Mouse (Mus musculus) olfactory bulb, adult 2 months (tissue): ENCODE results near the gene Sema4d. TPM values are rescaled to one million over a fixed set of nuclear protein-coding genes. Genes with fewer than 3 reads are reported as not detected.

Experiments
- H3K27ac ChIP-seq: fragments of 200-500 bp; 2 replicates; pipeline ENCODE4 v1.5.1; 2012; ENCODE audit warnings: low read depth, low read length; ENCODE audit not compliant: insufficient read depth
- H3K4me1 ChIP-seq: fragments of 200-500 bp; 2 replicates; pipeline ENCODE4 v1.6.1; 2012; ENCODE audit warnings: low read length; ENCODE audit not compliant: control insufficient read depth, insufficient read depth
- H3K4me3 ChIP-seq: fragments of 200-500 bp; 2 replicates; pipeline ENCODE4 v1.5.1; 2012; ENCODE audit warnings: mild to moderate bottlenecking, low read depth, low read length, moderate library complexity; ENCODE audit not compliant: insufficient read depth
- CTCF ChIP-seq: fragments of 200-500 bp; IDR thresholded peaks from 2 replicates; pipeline ENCODE4 v1.5.1; 2012; ENCODE audit warnings: low read depth, mild to moderate bottlenecking, low read length, moderate library complexity; ENCODE audit not compliant: insufficient read depth
- POLR2A ChIP-seq: fragments of 200-500 bp; IDR thresholded peaks from 2 replicates; pipeline ENCODE4 v1.6.1; 2012; ENCODE audit warnings: mild to moderate bottlenecking, low read depth, low read length, moderate library complexity; ENCODE audit not compliant: insufficient read depth
- WGBS: fragments of 180-500 bp; shearing (Covaris S2); methylation state at CpG from one replicate; pipeline ENCODE4 v1.1.7; 2018; 5-methylcytosine and 5-hydroxymethylcytosine counted together
- polyA plus RNA-seq: library from polyadenylated mRNA; stranded (reverse); fragments of >200 nt; gene quantifications from 2 replicates; pipeline ENCODE4 v1.2.4, GENCODE M21; 2012; ENCODE audit warnings: low replicate concordance; ENCODE audit not compliant: missing spikeins, insufficient read depth, insufficient read length

Gene Sema4d
- polyA plus RNA-seq, 1 experiment, result not detected

GRCm38 (mm10) chr13:51783857-51784256 is 9.7 kb downstream of the Sema4d start:
- Histone ChIP-seq H3K27ac (peak overlapping the region; percentile 35; the same call in 1 of the 2 replicates), H3K4me3 (no peak overlapping the region), H3K4me1 (peaks cover 44% of the 10 kb centered on the region)
- TF ChIP-seq CTCF, result no peak
- no peak for TF ChIP-seq POLR2A
- 51% methylated on average over 6 of the region's 6 CpGs for WGBS

GRCm38 (mm10) chr13:51780509-51781155 is 12.9 kb downstream of the Sema4d start:
- WGBS, result 95% methylated on average over 10 of the region's 10 CpGs
- Histone ChIP-seq H3K27ac (no peak overlapping the region), H3K4me1 (peaks cover 64% of the 10 kb centered on the region), H3K4me3 (no peak overlapping the region)
- TF ChIP-seq CTCF (no peak), POLR2A (no peak)

- no peak overlapping the region for H3K27ac ChIP-seq
- peaks cover 59% of the 10 kb centered on the region for H3K4me1 ChIP-seq
- no peak overlapping the region for H3K4me3 ChIP-seq
- 73% methylated on average over 25 of the region's 25 CpGs for WGBS
- no peak for TF ChIP-seq CTCF
- no peak for TF ChIP-seq POLR2A
Observed at GRCm38 (mm10) chr13:51778983-51779962, 14.3 kb downstream of the Sema4d start.

- H3K4me1 ChIP-seq, result peaks cover 51% of the 10 kb centered on the region
- WGBS, result 76% methylated on average over 11 of the region's 11 CpGs
- no peak overlapping the region for H3K4me3 ChIP-seq
- peak overlapping the region; percentile 88 for H3K27ac ChIP-seq
- TF ChIP-seq CTCF (no peak), POLR2A (no peak)
Observed at GRCm38 (mm10) chr13:51778351-51778982, 15.1 kb downstream of the Sema4d start.

- Histone ChIP-seq H3K27ac (peak overlapping the region; percentile 88), H3K4me3 (no peak overlapping the region), H3K4me1 (peaks cover 48% of the 10 kb centered on the region)
- TF ChIP-seq POLR2A (no peak), CTCF (no peak)
- 38% methylated on average over 6 of the region's 6 CpGs for WGBS
Observed at GRCm38 (mm10) chr13:51777738-51778274, 15.7 kb downstream of the Sema4d start.

- Histone ChIP-seq H3K27ac (peak overlapping the region; percentile 88), H3K4me3 (no peak overlapping the region), H3K4me1 (peaks cover 44% of the 10 kb centered on the region)
- TF ChIP-seq CTCF (no peak), POLR2A (no peak)
- WGBS, result 13% methylated on average over 11 of the region's 11 CpGs
Observed at GRCm38 (mm10) chr13:51777048-51777737, 16.4 kb downstream of the Sema4d start.

- WGBS, result 79% methylated on average over 6 of the region's 6 CpGs
- H3K27ac ChIP-seq, result peak overlapping the region; percentile 52; the same call in 1 of the 2 replicates
- peaks cover 44% of the 10 kb centered on the region for H3K4me1 ChIP-seq
- TF ChIP-seq POLR2A (no peak), CTCF (no peak)
- H3K4me3 ChIP-seq, result no peak overlapping the region
Observed at GRCm38 (mm10) chr13:51776160-51776737, 17.3 kb downstream of the Sema4d start.

- no peak overlapping the region for H3K4me3 ChIP-seq
- H3K27ac ChIP-seq, result peak overlapping the region; percentile 48
- WGBS, result 48% methylated on average over 10 of the region's 10 CpGs
- no peak for TF ChIP-seq CTCF
- no peak for TF ChIP-seq POLR2A
- H3K4me1 ChIP-seq, result peaks cover 43% of the 10 kb centered on the region
Observed at GRCm38 (mm10) chr13:51771802-51772206, 21.7 kb downstream of the Sema4d start.
